Mouse (Mus musculus) heart, adult 11 months (tissue): ENCODE results near the gene Rbm11.

Source experiments
- DNase-seq: peaks from one replicate; pipeline ENCODE4 v3.0.0; 2022

Rbm11 gene

DNA sequence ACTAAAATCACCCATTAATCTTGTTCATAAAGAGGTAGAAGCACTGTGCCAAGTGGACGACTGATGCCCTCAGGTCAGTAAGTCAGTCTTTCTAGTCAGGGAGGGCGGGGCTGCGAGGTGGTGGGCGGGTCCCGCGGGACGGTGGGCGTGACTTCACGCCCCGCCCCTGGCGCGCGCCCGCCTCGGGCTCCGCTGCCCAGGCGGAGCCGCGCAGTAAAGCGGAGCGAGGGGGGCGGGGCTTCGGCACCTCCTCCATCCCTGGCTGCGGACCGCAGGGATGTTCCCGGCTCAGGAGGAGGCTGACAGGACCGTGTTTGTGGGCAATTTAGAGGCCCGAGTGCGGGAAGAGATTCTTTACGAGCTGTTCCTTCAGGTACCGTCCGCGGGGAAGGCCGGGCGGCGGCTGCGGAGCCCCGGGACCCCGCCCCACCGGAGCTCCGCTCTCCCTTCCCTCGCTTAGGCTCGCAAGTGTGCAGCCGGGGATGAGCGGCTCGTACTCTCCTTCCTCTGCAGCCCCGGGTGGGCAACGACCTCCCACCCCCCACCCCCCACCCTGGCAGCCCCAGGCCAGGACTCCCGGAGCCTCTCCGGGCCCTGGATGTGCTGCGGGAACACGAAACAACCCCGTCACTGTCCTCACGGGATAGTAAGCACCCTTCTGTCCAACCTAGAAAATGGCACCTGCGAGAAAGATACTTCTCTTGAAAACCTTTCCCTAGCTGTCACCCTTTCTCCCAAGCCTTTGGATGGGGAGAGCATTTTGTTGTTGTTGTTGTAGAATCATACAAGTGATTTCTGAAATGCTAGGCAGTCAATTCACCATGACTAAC, at the start of gene Rbm11:
Gene Rbm11 (plus strand): TSS at position 174 of the 830 bp plus-strand sequence.
- DNase-seq = peak; percentile 98

DNA sequence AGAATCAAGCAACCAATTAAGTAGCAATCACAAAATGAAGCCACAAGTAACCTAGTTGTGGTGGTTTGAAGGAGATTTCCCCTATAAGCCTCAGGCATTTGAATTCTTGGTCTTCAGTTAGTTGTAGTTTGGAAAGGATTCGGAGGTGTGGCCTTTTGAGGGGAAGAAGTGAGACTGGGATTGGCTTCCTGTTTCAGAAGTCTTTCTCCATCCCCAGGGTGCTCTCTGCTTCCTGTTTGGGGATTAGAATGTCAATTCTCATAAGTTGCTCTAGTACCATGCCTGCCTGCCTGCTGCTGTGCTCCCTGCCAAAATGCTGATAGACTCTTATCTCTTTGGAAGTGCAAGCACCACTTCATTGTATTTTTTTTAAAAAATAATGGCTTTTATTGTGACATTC, 47.3 kb upstream of the Rbm11 start:
- DNase-seq = no peak

DNA sequence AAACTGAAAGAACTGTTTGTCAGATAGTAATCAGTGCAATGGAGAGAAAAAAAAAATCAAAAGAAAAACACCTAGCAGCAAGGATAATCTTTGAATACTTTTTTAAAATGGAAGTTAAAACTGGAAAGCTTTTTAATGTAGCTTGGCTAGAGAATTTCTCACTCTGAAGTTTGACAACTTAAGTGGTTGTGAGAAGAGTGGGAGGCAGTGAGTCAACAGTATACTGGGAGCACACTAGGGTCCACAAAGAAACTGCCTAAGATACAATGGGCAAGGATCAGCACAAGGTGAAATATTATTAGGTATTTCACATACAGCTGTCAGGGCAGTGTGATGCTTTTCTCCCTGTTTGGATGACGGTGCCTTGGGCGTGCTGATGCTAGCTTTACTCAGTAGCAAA, 29.7 kb upstream of the Rbm11 start:
- peak; percentile 41 for DNase-seq

DNA sequence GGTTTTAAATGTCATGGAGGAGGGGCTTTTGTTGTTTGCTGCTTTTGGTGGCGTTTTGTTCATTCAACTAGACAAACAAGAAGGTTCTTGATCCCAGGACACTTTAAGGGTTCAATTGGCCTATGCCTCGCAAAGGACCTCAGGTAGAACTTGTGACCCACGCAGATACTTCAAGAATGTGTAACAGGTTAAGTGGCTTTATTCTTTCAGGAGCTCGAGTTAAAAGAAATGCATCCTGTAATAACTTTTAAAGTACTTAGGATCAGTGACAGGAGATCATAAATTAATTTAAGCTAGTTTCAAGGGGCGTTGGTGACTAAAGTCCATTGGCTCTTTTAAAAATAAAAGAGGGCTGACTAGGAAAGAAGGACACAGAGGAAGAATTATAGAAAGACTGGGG, 10.4 kb upstream of the Rbm11 start:
- DNase-seq = no peak

DNA sequence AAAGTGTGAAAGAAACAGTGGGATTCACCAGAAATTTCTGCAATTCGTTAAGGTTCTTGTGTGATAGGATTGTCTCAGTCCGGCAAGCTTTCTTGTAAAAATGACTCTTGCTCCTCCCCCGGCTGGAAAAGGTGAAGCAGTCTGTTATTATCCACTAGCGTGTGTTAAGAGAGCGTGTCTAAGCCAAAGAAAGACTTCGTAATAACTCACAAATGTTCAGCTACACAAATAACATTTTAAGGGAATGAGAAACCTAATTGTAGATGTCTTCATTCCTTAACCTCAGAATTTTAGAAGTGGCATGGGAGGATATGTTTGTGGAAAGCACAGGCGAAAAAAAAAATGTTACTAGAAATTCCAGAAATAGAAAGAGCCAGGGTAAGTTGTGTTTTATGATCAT, 6.7 kb upstream of the Rbm11 start, which contains the start of gene Lipi:
Gene Lipi (minus strand): TSS at position 101 of the 400 bp plus-strand sequence.
- DNase-seq = no peak

DNA sequence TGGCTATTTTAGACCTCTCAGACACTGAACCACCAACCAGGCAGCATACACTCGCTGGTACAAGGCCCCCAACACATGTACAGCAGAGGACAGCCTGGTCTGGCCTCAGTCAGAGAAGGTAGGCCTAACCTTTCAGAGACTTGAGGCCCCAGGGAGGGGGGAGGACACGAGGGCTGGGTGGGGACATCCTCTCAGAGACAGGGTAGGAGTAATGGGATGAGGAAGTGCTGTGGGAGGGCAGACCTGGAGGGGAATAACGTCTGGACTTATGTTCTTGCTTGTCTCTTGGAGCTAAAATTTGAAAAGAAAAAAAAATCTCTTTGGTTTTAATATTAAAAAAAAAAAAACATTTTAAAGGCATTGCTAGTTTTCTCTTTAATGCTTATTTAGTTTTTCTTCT, 6.2 kb upstream of the Rbm11 start:
- DNase-seq = no peak

DNA sequence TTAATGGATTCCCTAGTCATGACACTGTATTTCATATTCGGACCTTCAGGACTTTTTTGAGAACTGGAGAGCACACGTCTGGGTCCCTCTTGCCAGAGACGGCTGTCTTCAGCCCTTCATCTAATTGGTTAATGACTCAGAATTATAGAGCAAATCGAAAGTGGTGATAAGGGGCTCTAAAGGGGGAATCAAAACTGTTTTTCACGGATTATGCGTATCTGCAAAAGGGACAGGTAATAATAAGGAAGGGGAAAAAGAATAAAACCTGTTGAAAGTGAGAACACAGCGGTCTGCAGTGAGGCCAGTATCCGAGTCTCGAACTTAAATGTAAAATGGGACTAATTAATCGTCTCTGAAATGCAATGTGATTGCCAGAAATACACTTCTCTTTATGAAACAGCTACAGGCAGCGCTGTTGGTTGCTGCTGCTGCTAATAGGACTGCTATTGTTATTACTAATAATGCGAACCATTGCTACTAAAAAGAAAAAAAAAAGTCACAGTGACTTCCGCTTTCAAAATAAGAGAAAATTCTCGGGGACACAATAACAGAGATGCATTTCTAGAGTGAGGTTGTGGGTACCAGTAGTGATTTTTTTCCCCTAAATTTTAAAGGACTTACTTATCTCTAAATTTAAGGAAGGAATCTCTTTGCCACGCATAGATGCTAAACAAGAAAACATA, 998 bp downstream of the Rbm11 start:
- DNase-seq = no peak

DNA sequence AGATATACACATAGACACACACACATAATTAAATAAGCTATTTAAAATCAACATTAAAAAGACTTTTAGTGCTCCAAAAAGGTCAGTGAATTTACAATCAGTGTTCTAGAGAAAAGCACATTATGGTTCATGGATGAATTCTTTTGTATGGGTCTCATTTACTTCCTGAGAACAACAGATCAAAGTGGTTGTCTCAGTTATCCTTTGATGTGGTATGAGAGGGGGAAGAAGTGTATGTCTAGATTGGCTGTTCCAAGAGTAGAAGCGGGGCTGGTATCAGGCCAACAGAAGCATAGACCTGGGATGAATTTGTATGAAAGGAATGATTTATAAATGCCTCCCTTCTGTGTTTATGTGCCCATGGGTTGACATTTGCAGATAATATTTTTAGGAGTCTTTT, 13.8 kb downstream of the Rbm11 start:
- DNase-seq = no peak

DNA sequence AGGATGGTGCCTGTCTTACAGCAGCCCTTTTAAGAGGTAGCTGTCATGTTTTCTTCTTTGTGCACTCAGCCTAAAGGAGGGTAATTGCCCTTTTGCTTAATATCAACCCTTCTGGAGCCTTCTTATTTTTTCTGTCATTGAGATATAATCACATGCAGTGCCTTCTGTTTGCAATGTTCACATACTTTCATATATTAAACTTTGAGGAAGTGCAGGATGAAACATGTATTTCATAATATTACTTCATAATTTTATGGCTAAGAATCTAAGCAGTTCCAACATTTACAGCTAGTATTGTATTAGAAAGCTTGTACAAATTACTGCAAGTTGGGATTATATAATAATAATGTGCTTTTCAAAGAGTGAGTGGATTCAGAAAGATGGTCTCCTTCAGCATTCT, 19.9 kb downstream of the Rbm11 start:
- no peak for DNase-seq

DNA sequence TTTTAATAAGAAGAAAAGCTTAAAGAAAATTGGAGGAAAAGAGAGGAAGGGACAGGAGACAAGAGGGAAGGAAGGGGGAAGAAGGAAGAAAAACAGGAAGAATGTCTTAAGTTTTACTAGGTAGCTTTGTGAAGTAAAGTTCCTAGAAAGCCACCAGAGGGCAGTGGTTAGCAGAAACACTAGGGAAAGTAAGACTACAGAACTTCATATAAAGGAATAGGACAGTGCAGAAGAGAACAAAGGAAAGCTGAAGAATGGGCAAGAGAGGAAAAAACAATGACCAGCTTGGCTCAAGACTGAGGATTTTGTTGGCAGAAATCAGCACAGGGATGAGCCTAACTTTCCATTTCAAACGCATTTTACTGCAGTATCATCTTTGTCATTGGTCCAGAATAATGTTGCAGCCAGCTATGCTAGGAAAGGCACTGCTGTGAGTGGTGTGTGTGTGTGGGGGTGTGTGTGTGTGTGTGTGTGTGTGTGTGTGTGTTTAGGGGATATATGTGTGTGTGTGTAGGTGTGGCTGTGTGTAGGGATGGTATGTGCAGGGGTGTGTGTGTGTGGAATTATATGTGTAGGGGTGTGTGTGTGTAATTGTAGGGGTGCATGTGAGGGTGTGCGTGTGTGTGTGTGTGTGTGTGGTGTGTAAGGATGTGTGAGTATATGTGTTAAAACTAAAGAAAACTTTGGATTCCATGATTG, 25.2 kb downstream of the Rbm11 start:
- no peak for DNase-seq

DNA sequence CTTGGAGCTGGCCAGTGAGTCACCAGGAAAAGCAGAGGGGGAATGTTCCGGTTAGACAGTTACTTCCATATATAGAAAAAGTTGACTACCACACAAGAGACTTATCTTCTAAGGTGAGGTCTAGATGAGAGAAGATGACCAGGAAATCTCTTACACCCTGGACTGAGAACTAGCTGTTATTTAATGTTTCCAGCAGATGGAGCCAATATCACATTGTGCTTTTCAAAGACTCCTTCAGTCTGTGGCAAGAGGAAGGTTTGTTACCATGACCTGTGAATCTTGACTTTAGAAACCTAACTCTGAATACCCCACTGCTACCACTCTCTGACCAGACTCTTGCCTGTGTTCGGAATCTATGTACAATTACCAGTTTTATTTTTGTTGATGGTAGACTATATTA, 35.2 kb downstream of the Rbm11 start:
- no peak for DNase-seq
